Mouse (Mus musculus) gastrocnemius, postnatal 4 days (tissue): ENCODE measurements around the gene Pter. TPM values are rescaled to one million over a fixed set of nuclear protein-coding genes. Genes with fewer than 3 reads are reported as not detected.

ENCODE experiments used
- DNase-seq, 2 experiments: peaks; one replicate each; pipeline ENCODE4 v3.0.0; 2021 to 2022; ENCODE audit warnings: low spot score in 2 of 2, mixed read lengths in 2 of 2
- long read RNA-seq, 2 experiments: library from polyadenylated mRNA; stranded (forward); transcript quantifications; one replicate each; pipeline ENCODE4 v2.0.0; 2021
- total RNA-seq, 2 experiments: library from RNA; stranded (reverse); gene quantifications; 2 replicates each; pipeline ENCODE4 v1.2.3; 2021

Gene Pter
- total RNA-seq: 10 to 100 TPM in 1 of 2 experiments, 1 to 10 TPM in 1; 8.6 to 10.5 TPM
- long read RNA-seq, experiment 1, transcript Pter-205 (6 exons, 1,232 nt): major isoform, 7 of 16 reads
- long read RNA-seq, experiment 1, partial matches to known transcripts: 0 of 16 reads
- long read RNA-seq, experiment 1, other reads (novel, unspliced or antisense): 7 of 16 reads
- long read RNA-seq, experiment 2, transcript Pter-205 (6 exons, 1,232 nt): major isoform, 8 of 10 reads
- long read RNA-seq, experiment 2, partial matches to known transcripts: 0 of 10 reads
- long read RNA-seq, experiment 2, other reads (novel, unspliced or antisense): 2 of 10 reads

DNA sequence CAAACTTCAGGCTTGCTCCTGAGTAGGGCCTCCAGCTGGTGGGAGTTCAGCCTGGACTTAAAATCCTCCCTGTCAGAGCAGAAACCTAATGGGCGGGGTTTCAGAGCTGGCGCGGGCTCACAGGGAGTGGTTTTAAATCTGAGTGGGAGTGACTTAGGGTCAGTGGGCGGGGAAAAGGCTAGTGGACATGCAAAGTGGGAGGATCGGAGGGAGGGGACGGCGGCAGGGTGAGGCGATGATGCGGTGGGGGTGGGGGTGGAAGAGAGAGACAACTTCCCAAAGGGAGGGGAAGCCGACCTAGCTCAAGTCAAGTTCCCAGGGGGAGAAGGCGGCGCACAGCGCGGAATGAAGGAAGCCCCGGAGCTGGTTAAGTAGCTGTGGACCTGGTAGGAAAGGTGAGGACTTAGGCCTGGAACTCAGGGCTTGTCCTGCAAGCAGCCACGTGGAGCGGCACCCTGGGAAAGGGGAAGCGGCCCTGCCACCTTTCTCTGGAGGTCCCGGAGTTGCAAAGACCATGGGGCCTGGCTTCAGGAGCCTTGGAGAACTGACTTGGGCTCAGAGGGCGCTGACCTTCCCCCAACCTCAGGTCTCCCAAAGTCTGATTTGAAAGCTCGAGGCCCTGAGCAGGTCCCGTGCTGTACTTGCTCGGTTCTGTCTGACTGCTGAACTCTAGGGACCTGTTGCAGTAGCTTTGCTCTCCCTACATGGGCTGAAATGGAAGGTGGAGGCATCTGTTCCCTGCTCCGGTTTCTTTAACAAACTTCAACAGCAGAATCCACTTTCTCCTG, at the start of gene Pter:
TSS of gene Pter (plus strand) at position 238 of the 788 bp plus-strand sequence.
- peak; percentile 68 to 89 for DNase-seq

- DNase-seq: no peak
These were observed 49.6 kb upstream of the Pter start for GRCm38 (mm10) chr2:12874232-12874631.

DNA sequence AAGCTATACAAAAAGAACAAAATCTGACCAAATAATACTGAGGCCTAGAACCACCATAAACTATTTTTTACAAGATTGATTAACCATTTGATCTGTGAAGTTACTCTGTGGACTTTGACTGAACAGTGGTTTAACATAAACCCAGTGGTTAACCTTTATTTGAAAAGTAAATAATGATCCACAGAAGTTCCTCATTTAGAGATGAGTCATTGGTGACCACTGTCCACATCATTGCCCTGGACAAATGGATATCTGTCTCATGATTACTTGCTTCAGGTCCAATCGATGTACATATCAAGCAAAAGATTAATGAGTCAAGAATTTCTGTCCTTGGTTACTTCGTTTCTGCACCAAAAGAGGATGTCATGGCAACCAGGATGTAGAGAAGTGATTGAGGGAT, 44.3 kb upstream of the Pter start:
- DNase-seq: no peak

GRCm38 (mm10) chr2:12881009-12881408, 42.8 kb upstream of the Pter start:
- no peak for DNase-seq

GRCm38 (mm10) chr2:12883276-12883914, 40.4 kb upstream of the Pter start:
- DNase-seq: peak in 1 of 2 experiments; percentile 13

DNA sequence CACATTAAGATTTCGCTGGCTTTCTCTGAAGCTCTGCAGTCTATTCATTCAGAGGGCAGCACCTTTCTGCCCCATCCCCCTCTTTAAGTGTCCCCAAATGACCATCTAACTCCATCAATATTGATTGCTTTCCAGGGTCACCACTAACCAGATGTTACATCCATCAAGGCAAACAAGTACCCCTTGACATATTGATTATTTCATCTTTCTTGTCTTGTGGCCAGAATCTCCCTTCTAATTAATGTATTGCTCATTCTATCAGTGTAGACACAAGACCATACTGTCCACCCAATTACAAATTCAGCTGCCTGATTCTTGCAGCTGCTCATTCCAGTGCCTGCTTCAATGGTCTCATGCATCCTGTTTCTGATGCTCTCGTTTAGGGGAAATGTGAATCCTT, 36.8 kb upstream of the Pter start:
- no peak for DNase-seq

DNA sequence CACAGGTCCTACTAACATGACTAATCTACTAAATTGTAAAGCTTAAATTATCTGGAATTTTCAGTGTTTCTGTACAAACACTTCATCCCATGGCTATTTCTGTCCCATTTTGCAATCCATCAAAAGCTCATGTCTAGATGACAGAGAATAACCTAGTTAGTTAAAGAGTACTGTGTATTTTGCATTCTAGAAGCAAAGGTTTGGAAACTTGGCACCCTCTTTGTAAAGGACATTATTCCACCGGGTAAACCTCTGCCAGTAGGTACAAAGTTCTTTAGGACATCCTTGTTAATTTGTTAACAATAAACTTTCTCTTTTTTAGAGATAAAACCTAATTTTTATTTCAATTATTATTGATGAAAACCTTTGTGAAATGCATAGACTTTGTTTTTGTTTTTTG, 18.1 kb upstream of the Pter start:
- DNase-seq: no peak

DNA sequence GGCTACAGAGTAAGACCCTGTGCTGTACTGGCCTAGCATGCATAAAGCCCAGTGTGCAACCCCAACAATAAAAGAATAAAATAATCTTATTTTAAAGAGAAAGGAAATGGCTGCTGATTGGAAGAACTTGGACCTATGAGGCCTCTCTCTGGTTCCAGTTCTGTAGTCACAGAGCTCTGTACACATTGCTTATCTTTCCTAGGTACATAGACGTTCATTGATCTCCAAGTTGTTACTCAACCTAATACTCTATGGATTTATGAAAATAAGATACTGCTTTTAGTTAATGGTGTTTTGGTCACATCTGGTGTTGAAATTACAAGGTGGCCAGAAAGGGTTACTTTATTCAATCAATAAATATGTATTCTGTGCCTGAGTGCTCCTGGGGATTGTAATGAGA, 1.8 kb downstream of the Pter start:
- no peak for DNase-seq

DNA sequence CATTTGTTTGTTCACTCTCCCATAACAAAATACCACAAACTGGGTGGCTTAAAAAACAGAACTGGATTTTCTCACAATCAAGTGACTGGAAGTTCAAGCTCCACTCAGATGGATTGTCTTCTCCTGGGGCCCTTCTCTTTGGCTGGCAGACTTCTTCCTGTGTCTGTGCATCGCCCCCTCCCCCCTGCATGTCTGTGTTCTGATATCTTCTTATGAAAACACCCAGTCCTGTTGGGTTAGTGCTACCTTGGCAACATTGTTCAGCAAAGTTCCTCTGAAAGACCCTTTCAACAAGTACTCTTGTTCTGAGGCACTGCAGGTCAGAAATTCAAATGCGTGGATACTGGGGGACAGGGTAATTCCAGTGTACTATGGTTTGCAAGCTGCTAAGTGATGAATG, 6.5 kb downstream of the Pter start:
- no peak for DNase-seq

GRCm38 (mm10) chr2:12933905-12934304, 10.1 kb downstream of the Pter start:
- DNase-seq: no peak

DNA sequence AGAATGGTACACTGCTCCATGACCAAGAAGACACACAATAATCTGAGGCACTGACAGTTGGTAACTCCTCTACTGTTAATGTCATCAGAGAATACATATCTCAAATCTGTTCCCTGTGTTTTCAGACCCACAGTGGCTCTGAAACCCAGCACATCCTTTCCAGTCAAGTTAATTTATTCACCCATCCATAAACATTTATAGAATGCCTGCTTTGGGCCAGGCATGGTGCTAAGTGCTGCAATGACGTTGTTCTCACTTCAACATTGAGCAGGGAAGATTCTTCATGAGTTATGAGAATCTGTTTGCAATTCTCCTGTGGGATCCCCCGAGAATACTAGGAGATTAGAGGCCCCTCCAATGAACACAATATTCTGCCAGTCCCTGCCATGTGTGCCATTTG, 11.4 kb downstream of the Pter start:
- no peak for DNase-seq

DNA sequence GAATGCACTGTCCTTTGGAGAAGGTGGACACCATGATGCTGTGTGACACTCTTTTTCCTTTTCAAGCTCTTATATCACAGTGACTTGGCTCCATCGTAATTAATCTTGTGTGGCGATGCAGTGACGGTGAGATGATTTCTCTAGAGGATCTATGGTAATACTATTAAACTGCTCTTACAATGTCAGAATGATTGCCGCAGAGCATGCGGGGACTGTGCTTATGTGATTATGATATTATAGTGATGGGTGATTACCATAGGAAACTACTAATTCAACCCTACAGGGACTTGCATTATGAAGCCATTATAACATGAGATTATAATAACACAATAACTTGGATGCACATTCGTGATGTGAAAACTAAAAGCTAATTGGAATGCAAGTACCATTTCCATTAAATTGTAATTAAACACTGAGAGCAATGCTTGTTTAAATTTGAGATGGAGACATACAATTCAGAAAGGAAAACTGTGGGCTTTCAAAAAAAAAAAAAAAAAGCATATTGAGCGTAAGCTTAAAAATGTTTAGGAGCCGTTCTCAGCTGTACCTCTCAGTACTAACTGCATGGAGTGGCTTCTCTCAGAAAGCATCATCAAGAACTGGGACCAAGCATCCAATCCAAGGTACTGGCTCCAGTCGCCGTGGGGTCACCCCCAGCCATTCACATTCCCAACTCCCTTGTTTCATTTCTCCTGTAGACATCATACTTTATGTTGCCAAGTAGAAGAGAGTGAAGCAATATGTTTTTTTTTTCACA, 13.8 kb downstream of the Pter start:
- no peak for DNase-seq

GRCm38 (mm10) chr2:12938641-12939040, 14.8 kb downstream of the Pter start:
- DNase-seq: no peak

- DNase-seq: no peak
These were observed 33.0 kb downstream of the Pter start for GRCm38 (mm10) chr2:12956703-12957424.

DNA sequence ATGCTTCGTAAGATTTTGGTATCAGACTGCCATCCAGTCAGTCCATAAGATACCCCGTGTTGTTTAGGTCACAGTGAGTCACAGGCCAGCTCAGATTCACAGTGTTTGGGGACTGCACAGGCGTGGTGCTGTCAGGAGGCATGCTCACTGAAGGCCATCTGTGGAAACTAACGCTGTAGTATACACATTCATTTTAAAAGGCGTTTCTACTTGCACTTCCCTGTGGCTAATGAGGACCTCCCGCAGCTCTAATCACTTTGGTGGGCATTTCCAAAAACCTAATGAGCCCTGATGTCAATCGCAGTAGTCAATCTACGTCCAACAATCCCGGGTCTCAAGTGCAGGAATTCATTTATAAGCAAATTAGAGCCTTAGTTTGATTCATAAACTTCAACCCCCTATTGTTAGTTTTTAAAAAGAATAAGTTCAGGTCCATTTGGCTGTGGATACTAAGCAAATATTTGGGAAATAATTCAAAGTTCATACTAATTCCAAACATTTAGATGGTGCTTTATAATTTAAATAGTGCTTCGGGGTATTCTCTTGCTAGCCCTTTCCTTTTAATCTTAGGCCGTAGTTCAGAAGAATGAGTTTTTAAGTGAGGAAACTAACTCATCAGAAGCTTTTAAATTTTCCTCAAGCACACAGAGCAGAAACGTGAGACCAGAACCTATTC, 46.3 kb downstream of the Pter start:
- no peak for DNase-seq

DNA sequence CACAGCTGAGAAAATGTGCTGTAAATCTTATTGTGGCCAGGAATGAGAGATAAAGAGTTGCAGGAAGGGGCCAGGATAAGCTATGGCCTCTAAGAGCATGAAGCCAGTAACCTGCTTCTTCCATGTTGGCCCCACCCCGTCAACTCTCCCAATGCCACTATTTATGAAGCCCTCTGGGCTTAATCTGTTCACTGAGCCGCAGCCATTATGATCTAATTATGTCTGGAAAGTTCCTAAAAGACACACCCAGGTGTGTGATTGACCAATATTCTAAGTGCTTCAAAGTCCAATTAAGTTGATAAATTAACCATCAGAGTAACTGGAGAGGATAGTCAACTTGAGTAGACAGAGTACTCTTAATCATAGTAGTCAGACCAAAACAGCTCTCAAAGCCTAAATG, 49.9 kb downstream of the Pter start:
- no peak for DNase-seq

- no peak for DNase-seq
These were observed 53.5 kb downstream of the Pter start for GRCm38 (mm10) chr2:12977367-12977766.

- no peak for DNase-seq
These were observed 54.9 kb downstream of the Pter start for GRCm38 (mm10) chr2:12978771-12979170.

DNA sequence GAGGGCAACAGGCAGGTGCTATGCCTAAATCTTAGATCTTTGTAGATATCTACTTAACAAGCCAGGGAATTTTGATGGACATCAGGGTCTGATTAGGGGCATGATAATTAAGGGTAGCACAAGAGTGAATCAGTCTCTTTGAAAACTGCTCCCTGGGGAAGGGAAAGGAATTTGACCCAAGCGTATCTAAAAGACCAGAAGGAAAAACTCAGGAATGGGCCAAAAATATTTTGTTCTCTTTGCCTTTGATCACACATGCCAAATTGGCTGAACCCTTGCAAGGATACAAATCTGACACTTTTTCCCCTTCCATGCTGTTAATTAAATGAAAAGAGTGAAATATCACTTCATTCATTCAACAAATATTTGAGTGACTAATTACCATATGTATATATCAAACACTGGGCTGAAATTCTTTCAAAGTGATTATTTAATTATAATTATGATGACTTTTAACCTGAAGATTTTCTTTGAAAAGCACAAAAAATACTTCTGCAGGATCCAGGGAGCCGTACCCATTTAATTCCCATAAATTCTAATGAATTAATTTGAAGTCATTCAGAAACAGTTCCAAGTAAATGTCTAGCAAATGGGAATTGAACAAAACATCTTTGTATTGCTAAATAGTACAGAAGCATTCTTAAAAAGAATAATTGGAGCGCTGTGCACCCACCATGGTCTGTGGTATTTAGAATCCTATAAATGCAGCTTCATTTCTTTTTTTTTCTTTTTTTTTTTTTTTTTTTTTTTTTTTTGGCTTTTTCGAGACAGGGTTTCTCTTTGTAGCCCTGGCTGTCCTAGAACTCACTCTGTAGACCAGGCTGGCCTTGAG, 61.3 kb downstream of the Pter start:
- no peak for DNase-seq
